Mouse (Mus musculus) erythroblast, embryonic 14.5 days (primary cell): ENCODE measurements around the gene Kcnj10. TPM values are rescaled to one million over a fixed set of nuclear protein-coding genes. Genes with fewer than 3 reads are reported as not detected.
A peak's percentile ranks its signal among the peaks of the same experiment; 100 is the strongest.

ENCODE experiments used
- H3K27me3 ChIP-seq: 2 replicates; pipeline ENCODE4 v1.6.1; 2012; ENCODE audit warnings: inconsistent platforms; ENCODE audit not compliant: control insufficient read depth
- H3K36me3 ChIP-seq: 2 replicates; pipeline ENCODE4 v1.6.1; 2012; ENCODE audit warnings: mild to moderate bottlenecking, inconsistent platforms; ENCODE audit not compliant: control insufficient read depth
- H3K4me1 ChIP-seq: 2 replicates; pipeline ENCODE4 v1.6.1; 2012; ENCODE audit warnings: inconsistent platforms; ENCODE audit not compliant: control insufficient read depth
- H3K4me3 ChIP-seq: replicated peaks from 2 replicates; pipeline ENCODE3; 2012; ENCODE audit warnings: moderate library complexity, mild to moderate bottlenecking, inconsistent platforms
- H3K9me3 ChIP-seq: 2 replicates; pipeline ENCODE4 v1.6.1; 2012; ENCODE audit warnings: low read length, inconsistent platforms, mixed read lengths; ENCODE audit not compliant: control insufficient read depth
- GATA1 ChIP-seq: IDR thresholded peaks from 2 replicates; pipeline ENCODE4 v1.6.1; 2012; ENCODE audit warnings: low read length, inconsistent platforms, mixed read lengths
- TAL1 ChIP-seq: IDR thresholded peaks from 3 replicates; pipeline ENCODE4 v1.6.1; 2012; ENCODE audit warnings: low read length, inconsistent platforms, mixed read lengths
- polyA plus RNA-seq: library from polyadenylated mRNA; stranded (reverse); fragments of >175 nt; gene quantifications from 2 replicates; pipeline ENCODE4 v1.2.3, GENCODE M21; 2012

The Kcnj10 gene
- polyA plus RNA-seq, 1 experiment, result not detected

DNA sequence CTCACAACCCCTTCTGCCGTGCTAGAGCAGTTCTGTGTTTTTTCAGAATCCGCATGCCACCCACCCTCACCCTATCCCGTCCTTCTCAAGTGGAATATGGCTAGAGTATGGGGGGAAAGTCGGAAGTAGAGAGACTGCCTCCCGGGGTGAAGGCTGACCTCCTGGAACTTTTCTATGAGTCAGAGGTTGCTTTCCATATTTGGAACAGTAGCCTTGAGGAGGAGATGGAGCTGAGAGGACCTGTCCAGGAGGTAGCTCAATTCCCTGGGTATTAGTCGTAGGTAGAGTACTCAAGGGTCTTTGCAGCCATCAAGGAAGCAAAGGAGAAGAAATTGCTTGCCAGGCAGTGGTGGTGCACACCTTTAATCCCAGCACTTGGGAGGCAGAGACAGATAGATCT lies 11.0 kb downstream of the Kcnj10 start:
- no peak for TF ChIP-seq TAL1
- no peak for TF ChIP-seq GATA1
- no peak overlapping the region for H3K4me3 ChIP-seq
- no peaks in the 10 kb centered on the region for H3K4me1 ChIP-seq
- H3K9me3 ChIP-seq, result no peaks in the 10 kb centered on the region
- H3K36me3 ChIP-seq, result no peaks in the 10 kb centered on the region
- H3K27me3 ChIP-seq, result peaks cover 36% of the 10 kb centered on the region

DNA sequence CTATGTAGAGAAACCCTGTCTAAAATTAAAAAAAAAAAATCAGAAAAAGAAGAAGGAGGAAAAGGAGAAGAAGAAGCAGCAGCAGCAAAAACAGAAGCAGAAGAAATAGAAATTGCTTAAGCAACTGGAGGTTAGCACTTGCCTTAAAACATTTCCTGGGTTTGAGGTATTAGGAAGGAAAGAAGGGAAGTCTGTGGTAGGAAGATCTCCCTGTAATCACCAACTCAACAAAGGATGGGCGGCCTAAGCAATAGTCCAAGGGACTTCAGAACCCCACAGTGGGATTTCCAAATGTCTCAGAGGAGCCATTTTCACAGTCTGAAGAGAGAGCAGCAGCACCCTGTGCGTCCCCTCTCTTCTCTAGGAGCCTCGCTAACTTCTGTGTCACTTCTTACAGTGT lies 11.4 kb downstream of the Kcnj10 start:
- Histone ChIP-seq H3K4me1 (no peaks in the 10 kb centered on the region), H3K27me3 (peaks cover 36% of the 10 kb centered on the region), H3K4me3 (no peak overlapping the region), H3K9me3 (no peaks in the 10 kb centered on the region), H3K36me3 (no peaks in the 10 kb centered on the region)
- no peak for TF ChIP-seq TAL1
- TF ChIP-seq GATA1, result no peak

DNA sequence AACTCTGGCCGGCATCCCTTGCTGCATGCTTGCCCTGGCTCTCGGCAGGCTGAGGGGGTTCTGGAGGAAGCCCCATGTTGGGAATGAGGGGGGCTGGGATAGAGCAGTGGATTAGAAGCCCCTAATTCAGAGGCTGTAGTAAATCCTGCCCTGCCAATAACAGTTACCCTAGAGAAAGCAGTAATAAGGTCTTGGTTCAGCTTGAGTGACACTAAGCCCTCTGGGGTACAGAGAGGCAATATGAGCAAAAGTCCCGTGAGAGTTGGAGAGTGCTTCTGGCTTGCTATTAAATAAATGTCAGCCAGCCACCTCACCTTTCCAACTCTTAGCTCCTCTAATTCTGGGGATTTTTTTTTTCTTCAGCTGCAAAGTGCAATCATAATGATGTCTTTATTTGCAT lies 14.3 kb downstream of the Kcnj10 start:
- Histone ChIP-seq H3K36me3 (no peaks in the 10 kb centered on the region), H3K9me3 (no peaks in the 10 kb centered on the region), H3K4me1 (no peaks in the 10 kb centered on the region), H3K27me3 (peaks cover 49% of the 10 kb centered on the region), H3K4me3 (no peak overlapping the region)
- TF ChIP-seq TAL1 (no peak), GATA1 (no peak)

DNA sequence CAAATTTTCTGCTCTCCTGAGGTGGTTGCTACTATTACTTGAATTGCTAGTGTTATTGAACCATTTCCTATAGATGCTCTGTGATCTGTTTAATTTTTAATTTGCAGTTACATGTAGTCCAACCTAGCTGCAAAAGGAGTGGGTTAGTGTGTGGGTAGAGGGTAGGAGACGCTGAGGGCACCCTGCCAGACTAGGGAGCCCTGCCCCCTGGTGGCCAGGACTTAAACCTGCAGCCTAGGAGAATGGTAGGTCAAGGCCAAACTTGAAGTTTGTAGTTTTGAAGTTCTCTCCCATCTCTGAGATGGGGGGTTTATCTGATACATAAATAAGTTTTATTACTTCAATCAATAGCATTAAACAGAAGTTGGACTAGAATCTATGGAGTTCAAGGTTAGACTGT lies 16.5 kb downstream of the Kcnj10 start:
- Histone ChIP-seq H3K27me3 (peaks cover 33% of the 10 kb centered on the region), H3K36me3 (no peaks in the 10 kb centered on the region), H3K9me3 (no peaks in the 10 kb centered on the region), H3K4me3 (no peak overlapping the region), H3K4me1 (no peaks in the 10 kb centered on the region)
- TF ChIP-seq TAL1, result no peak
- no peak for TF ChIP-seq GATA1

DNA sequence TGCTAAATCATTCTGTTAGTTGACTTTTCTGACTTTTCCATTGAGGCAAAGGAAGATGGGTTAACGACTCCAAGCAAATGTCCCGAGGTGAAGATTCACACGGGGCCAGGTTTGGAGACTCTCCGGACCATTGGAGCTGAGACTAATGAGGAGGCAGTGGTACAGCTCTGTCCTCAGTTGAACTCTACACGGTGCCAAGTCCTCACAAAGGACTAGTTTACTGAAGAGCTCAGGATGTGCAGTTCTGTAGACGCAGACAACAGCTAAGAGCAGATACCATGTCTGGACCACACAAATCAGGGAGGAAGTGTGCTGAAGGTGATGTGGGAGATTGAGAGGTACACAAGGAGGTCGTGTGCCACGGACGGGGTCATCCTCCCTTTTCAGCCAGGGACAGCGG lies 17.3 kb downstream of the Kcnj10 start:
- H3K4me1 ChIP-seq, result no peaks in the 10 kb centered on the region
- TF ChIP-seq TAL1 (no peak), GATA1 (no peak)
- H3K9me3 ChIP-seq, result no peaks in the 10 kb centered on the region
- no peak overlapping the region for H3K4me3 ChIP-seq
- H3K27me3 ChIP-seq, result peaks cover 29% of the 10 kb centered on the region
- no peaks in the 10 kb centered on the region for H3K36me3 ChIP-seq

DNA sequence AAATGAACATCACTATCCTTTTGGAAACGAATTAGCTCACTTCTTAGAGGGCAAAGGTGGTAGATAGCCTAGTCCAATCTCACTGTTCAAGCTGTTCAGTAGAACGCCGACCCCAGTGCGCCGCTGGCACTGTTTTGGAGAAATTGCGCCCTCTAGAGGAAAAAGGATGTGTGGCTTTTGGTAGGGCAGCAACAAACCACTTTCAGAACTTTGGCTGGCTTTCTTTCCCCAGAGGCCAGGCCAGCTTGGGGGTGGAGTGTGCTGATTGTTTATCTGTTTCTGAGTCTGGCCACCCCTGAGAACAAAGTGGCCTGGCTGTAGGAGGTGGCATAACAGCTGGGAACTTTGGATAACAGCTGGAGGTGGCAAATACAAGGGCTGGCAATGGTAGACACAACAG lies 23.7 kb downstream of the Kcnj10 start:
- Histone ChIP-seq H3K9me3 (no peaks in the 10 kb centered on the region), H3K27me3 (peaks cover 18% of the 10 kb centered on the region), H3K36me3 (no peaks in the 10 kb centered on the region), H3K4me3 (peak overlapping the region; percentile 46), H3K4me1 (peaks cover 35% of the 10 kb centered on the region)
- TF ChIP-seq GATA1, result no peak
- peak; percentile 68 for TF ChIP-seq TAL1

DNA sequence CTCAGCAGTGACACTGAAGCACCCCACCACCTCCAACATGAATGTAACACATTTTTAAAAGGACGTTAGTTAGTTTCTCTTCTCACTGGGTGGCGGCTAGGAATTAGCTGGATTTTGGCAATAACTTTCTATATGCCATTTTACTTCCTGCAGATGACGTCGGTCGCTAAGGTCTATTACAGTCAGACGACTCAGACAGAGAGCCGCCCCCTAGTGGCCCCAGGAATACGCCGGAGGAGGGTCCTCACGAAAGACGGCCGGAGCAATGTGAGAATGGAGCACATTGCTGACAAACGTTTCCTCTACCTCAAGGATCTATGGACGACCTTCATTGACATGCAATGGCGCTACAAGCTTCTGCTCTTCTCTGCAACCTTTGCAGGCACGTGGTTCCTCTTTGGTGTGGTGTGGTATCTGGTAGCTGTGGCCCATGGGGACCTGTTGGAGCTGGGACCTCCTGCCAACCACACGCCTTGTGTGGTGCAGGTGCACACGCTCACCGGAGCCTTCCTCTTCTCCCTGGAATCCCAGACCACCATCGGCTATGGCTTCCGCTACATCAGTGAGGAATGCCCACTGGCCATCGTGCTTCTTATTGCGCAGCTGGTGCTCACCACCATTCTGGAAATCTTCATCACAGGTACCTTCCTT lies 27.9 kb downstream of the Kcnj10 start:
- TF ChIP-seq TAL1 (no peak), GATA1 (no peak)
- no peaks in the 10 kb centered on the region for H3K9me3 ChIP-seq
- H3K27me3 ChIP-seq, result peaks cover 14% of the 10 kb centered on the region
- peaks cover 33% of the 10 kb centered on the region for H3K4me1 ChIP-seq
- H3K36me3 ChIP-seq, result no peaks in the 10 kb centered on the region
- H3K4me3 ChIP-seq, result no peak overlapping the region

DNA sequence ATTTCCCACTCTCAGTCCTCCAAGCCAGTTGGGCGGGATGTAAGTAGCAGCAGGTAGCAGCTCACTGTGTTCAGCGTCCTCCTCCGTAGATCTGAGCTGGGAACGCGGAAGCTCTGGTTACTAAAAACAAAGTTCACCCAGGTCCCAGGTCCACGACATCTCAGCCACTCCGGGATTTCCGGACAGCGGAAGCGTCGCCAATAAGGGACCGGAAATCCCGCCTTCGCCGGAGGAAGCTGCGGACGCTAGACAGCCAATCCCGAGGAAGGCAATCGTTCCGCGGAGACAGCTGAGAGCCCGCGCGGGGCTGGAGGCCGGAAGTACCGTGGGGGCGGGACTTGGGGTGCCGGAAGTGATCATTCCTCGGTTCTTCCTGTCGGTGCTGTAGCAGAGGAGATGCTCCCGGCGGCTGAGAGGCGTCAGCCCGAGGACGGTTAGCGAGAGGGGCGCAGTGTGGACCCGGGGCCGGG lies 35.2 kb downstream of the Kcnj10 start, which contains the start of gene Pigm:
Gene Pigm (plus strand): TSS at position 349 of the 470 bp plus-strand sequence.
- Histone ChIP-seq H3K9me3 (no peaks in the 10 kb centered on the region), H3K36me3 (peaks cover 31% of the 10 kb centered on the region), H3K4me3 (peak within 1 kb of the TSS; percentile 93), H3K27me3 (no peaks in the 10 kb centered on the region), H3K4me1 (peaks cover 42% of the 10 kb centered on the region)
- no peak for TF ChIP-seq GATA1

DNA sequence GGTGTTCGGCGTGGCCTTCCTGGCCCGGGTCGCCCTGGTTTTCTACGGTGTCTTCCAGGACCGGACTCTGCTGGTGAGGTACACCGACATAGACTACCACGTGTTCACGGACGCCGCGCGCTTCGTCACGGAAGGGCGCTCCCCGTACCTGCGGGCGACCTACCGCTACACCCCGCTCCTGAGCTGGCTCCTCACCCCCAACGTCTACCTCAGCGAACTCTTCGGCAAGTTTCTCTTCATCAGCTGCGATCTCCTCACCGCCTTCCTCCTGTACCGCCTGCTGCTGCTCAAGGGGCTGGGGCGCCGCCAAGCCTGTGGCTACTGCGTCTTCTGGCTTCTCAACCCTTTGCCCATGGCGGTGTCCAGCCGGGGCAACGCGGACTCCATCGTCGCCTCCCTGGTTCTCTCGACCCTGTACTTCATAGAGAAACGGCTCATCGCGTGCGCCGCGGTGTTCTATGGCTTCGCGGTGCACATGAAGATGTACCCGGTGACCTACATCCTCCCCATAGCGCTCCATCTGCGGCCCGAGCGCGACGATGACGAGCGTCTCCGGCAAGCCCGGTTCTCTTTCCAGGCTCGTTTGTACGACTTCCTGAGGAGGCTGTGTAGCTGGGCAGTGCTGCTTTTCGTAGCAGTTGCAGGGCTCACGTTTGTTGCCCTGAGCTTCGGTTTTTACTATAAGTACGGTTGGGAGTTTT lies 35.9 kb downstream of the Kcnj10 start:
- H3K4me1 ChIP-seq, result peaks cover 42% of the 10 kb centered on the region
- H3K4me3 ChIP-seq, result peak overlapping the region; percentile 93
- no peaks in the 10 kb centered on the region for H3K9me3 ChIP-seq
- no peak for TF ChIP-seq GATA1
- TF ChIP-seq TAL1, result no peak
- H3K27me3 ChIP-seq, result no peaks in the 10 kb centered on the region
- H3K36me3 ChIP-seq, result peaks cover 38% of the 10 kb centered on the region

DNA sequence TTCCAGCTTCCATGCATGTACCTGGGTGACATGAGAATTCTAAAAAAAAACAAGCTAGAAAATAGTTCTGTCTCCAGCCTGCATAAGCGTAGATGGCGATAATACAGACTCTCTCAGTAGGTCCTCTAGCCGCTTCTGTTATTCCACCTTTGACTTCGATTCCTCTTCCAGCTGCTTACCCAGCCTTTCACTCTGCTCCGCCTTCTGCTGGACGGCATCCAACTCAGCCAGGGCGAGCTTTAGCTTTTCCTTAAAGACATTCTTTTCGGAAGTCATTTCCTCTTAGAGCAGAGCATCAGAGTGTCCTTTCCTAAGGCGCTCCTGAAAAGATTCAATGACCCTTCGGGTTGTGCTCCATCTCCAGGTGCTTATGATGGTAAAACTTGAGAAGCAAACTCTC lies 39.1 kb downstream of the Kcnj10 start:
- Histone ChIP-seq H3K4me1 (peaks cover 36% of the 10 kb centered on the region), H3K27me3 (no peaks in the 10 kb centered on the region), H3K4me3 (no peak overlapping the region), H3K9me3 (no peaks in the 10 kb centered on the region), H3K36me3 (peaks cover 46% of the 10 kb centered on the region)
- TF ChIP-seq TAL1 (no peak), GATA1 (no peak)
